Mouse (Mus musculus): ENCODE results near the gene Pea15a. TPM values are rescaled to one million over a fixed set of nuclear protein-coding genes. Genes with fewer than 3 reads are reported as not detected.

Pea15a gene
- total and polyA plus RNA-seq, 3 experiments: 15.6 to 50.6 (median 23.7) TPM

- dilution Hi-C loops (cut with MboI; ENCODE audit: extremely low pct_ligation_motif_present, extremely low pct_unique_long_range_greater_than_20kb, low sequenced_read_pairs): no loop called here
- no peak overlapping the region for H3K4me3 ChIP-seq (replicated peaks in 1 of 3; ENCODE audit: low read depth in 2 of 3, low read length in 2 of 3, poor library complexity in 1 of 3)
- peaks cover 60 to 91% of the 10 kb centered on the region in 2 experiments for H3K36me3 ChIP-seq (replicated peaks in 1 of 2; ENCODE audit: control insufficient read depth in 1 of 2, insufficient read depth in 1 of 2, low read length in 1 of 2)
Measured at GRCm38 (mm10) chr1:172186401-172187289, 20.0 kb downstream of the Pea15a start.

GRCm38 (mm10) chr1:172183915-172184314 is 22.7 kb downstream of the Pea15a start:
- H3K4me1 ChIP-seq (ENCODE audit: control insufficient read depth in 1 of 2, insufficient read depth in 2 of 2): no peaks in the 10 kb centered on the region
- no peak overlapping the region for H3K9ac ChIP-seq (ENCODE audit: insufficient read depth, low read depth)
- no peak overlapping the region for H3K27ac ChIP-seq (ENCODE audit: insufficient read depth, low read depth)
- H3K9me3 ChIP-seq (replicated peaks; ENCODE audit: low read length): no peaks in the 10 kb centered on the region
- peaks cover 50 to 89% of the 10 kb centered on the region in 2 experiments for H3K36me3 ChIP-seq (replicated peaks in 1 of 2; ENCODE audit: control insufficient read depth in 1 of 2, insufficient read depth in 1 of 2, low read length in 1 of 2)
- in situ Hi-C loops (cut with MboI; ENCODE audit: low pct_ligation_motif_present, low pct_unique_long_range_greater_than_20kb, low sequenced_read_pairs): no loop called here
- no peak for DNase-seq (ENCODE audit: extremely low read depth)
- no peaks in the 10 kb centered on the region for H3K79me2 ChIP-seq (replicated peaks; ENCODE audit: control insufficient read depth, extremely low read depth, insufficient read depth, poor library complexity, severe bottlenecking)
- no peaks in the 10 kb centered on the region for H3K27me3 ChIP-seq (replicated peaks)
- H3K4me3 ChIP-seq (replicated peaks in 1 of 3; ENCODE audit: low read depth in 2 of 3, low read length in 2 of 3, poor library complexity in 1 of 3): no peak overlapping the region
- dilution Hi-C loops (cut with MboI; ENCODE audit: extremely low pct_ligation_motif_present, extremely low pct_unique_long_range_greater_than_20kb, low sequenced_read_pairs): no loop called here
- TF ChIP-seq NRF1 (IDR thresholded peaks at IDR 0.05; ENCODE audit: low read depth, low read length) (no peak), NELFE (IDR thresholded peaks at IDR 0.05; ENCODE audit: low read depth, low read length) (no peak), MAX (IDR thresholded peaks at IDR 0.05; ENCODE audit: low read length) (no peak), TCF12 (IDR thresholded peaks at IDR 0.05; ENCODE audit: low read depth, low read length) (no peak), RCOR1 (conservative IDR thresholded peaks at IDR 0.05; ENCODE audit: low read depth, low read length) (no peak), ZC3H11A (IDR thresholded peaks at IDR 0.05; ENCODE audit: low read depth, low read length) (no peak), ZNF384 (IDR thresholded peaks at IDR 0.05; ENCODE audit: low read depth, low read length) (no peak), SMC3 (IDR thresholded peaks at IDR 0.05; ENCODE audit: low read depth, low read length) (no peak), MAFK (IDR thresholded peaks at IDR 0.05; ENCODE audit: insufficient replicate concordance, low read length) (no peak), ZMIZ1 (IDR thresholded peaks at IDR 0.05; ENCODE audit: low read depth, low read length) (no peak), JUN (IDR thresholded peaks at IDR 0.05; ENCODE audit: insufficient read depth, low read depth, low read length) (no peak), MAZ (IDR thresholded peaks at IDR 0.05; ENCODE audit: low read depth, low read length) (no peak), TBP (conservative IDR thresholded peaks at IDR 0.05; ENCODE audit: low read depth, low read length) (no peak)
- no peak overlapping the region for H3K4me2 ChIP-seq (ENCODE audit: insufficient read depth, low read depth, poor library complexity, severe bottlenecking)

More at GRCm38 (mm10) chr1:172186401-172187289, 20.0 kb downstream of the Pea15a start:
- no peaks in the 10 kb centered on the region for H3K4me1 ChIP-seq (ENCODE audit: control insufficient read depth in 1 of 2, insufficient read depth in 2 of 2)
- in situ Hi-C loops (cut with MboI; ENCODE audit: low pct_ligation_motif_present, low pct_unique_long_range_greater_than_20kb, low sequenced_read_pairs): no loop called here
- TF ChIP-seq SMC3 (IDR thresholded peaks at IDR 0.05; ENCODE audit: low read depth, low read length) (peak; percentile 54), RAD21 (IDR thresholded peaks at IDR 0.05; ENCODE audit: low read depth, low read length) (peak; percentile 28), UBTF (IDR thresholded peaks at IDR 0.05; ENCODE audit: low read depth, low read length) (no peak), CTCF (conservative IDR thresholded peaks at IDR 0.05 in 1 of 2, IDR thresholded peaks at IDR 0.05 in 1 of 2; ENCODE audit: low read depth in 2 of 2, low read length in 2 of 2) (peak in 1 of 2 experiments; percentile 58; a peak in 2 of 4 replicates), EP300 (IDR thresholded peaks at IDR 0.05; ENCODE audit: low read length) (no peak)
- no peak overlapping the region for H3K27ac ChIP-seq (ENCODE audit: insufficient read depth, low read depth)
- H3K27me3 ChIP-seq (replicated peaks): no peaks in the 10 kb centered on the region
- H3K9ac ChIP-seq (ENCODE audit: insufficient read depth, low read depth): no peak overlapping the region
- H3K9me3 ChIP-seq (replicated peaks; ENCODE audit: low read length): no peaks in the 10 kb centered on the region
- no peak overlapping the region for H3K4me2 ChIP-seq (ENCODE audit: insufficient read depth, low read depth, poor library complexity, severe bottlenecking)
- peak; percentile 39 for DNase-seq (ENCODE audit: extremely low read depth)
- H3K79me2 ChIP-seq (replicated peaks; ENCODE audit: control insufficient read depth, extremely low read depth, insufficient read depth, poor library complexity, severe bottlenecking): no peaks in the 10 kb centered on the region
